13 mouse cellular contexts compared by ENCODE assay signal in genomic region chr13:99485331-99485733, GRCm38 (mm10). TPM values are rescaled to one million over a fixed set of nuclear protein-coding genes. Genes with fewer than 3 reads are reported as not detected.
A peak's percentile ranks its signal among the peaks of the same experiment; 100 is the strongest.
DNase-seq lines count a peak whose midpoint lies in the region; ATAC-seq lines count a peak whose summit lies in the region.
"Had no signal": no experiment of that assay in that cellular context is flagged by ENCODE, and none has a peak within 500 bp of the region (broad histone marks: within the 10 kb centered on the region; RNA-seq: fewer than 3 reads in every experiment).

No protein-coding gene starts in this region.

- H3K4me1 ChIP-seq in forebrain, embryonic 12.5 days = peaks cover 54% of the 10 kb centered on the region
- peaks cover 68% of the 10 kb centered on the region for H3K4me1 ChIP-seq in forebrain, embryonic 13.5 days
- 0 out of 2 replicates have a peak, but pooled peaks cover 2% of the 10 kb centered on the region for H3K4me1 ChIP-seq in intestine, embryonic 16.5 days (ENCODE audit: control insufficient read depth, insufficient read depth, low read length)
- no peaks in the 10 kb centered on the region for H3K4me1 ChIP-seq in intestine, embryonic 15.5 days (replicated peaks)
- peaks cover 45% of the 10 kb centered on the region for H3K4me1 ChIP-seq in hindbrain, embryonic 14.5 days (replicated peaks; ENCODE audit: control insufficient read depth, insufficient read depth, low read length)

- H3K4me2 ChIP-seq in forebrain, embryonic 12.5 days = no peak overlapping the region
- no peak overlapping the region for H3K4me2 ChIP-seq in forebrain, embryonic 13.5 days
- no peak overlapping the region for H3K4me2 ChIP-seq in intestine, embryonic 16.5 days (ENCODE audit: low read depth, low read length)
- H3K4me2 ChIP-seq in intestine, embryonic 15.5 days (replicated peaks) = no peak overlapping the region
- no peak overlapping the region for H3K4me2 ChIP-seq in hindbrain, embryonic 14.5 days (replicated peaks)

- H3K9ac ChIP-seq in forebrain, embryonic 12.5 days = no peak overlapping the region
- no peak overlapping the region for H3K9ac ChIP-seq in forebrain, embryonic 13.5 days
- no peak overlapping the region for H3K9ac ChIP-seq in intestine, embryonic 16.5 days (ENCODE audit: low read depth, low read length)
- no peak overlapping the region for H3K9ac ChIP-seq in intestine, embryonic 15.5 days
- no peak overlapping the region for H3K9ac ChIP-seq in hindbrain, embryonic 14.5 days

- ATAC-seq in forebrain, embryonic 12.5 days (ENCODE audit: low FRiP score) = no peak
- no peak for ATAC-seq in forebrain, embryonic 13.5 days
- no peak for ATAC-seq in intestine, embryonic 16.5 days
- no peak for ATAC-seq in intestine, embryonic 15.5 days
- ATAC-seq in hindbrain, embryonic 14.5 days (ENCODE audit: low FRiP score) = no peak
- ATAC-seq in CD4-positive, CD25-positive, alpha-beta regulatory T cell, adult 4 months = no peak
- ATAC-seq: intestine, postnatal 0 days had no signal

- no peak overlapping the region for H3K4me3 ChIP-seq in forebrain, embryonic 12.5 days (replicated peaks)
- H3K4me3 ChIP-seq in forebrain, embryonic 13.5 days = no peak overlapping the region
- no peak overlapping the region for H3K4me3 ChIP-seq in intestine, embryonic 16.5 days (ENCODE audit: low read length)
- H3K4me3 ChIP-seq in intestine, embryonic 15.5 days (replicated peaks) = no peak overlapping the region
- H3K4me3 ChIP-seq in hindbrain, embryonic 14.5 days (replicated peaks; ENCODE audit: low read length) = no peak overlapping the region

- H3K9me3 ChIP-seq in forebrain, embryonic 12.5 days = no peaks in the 10 kb centered on the region
- no peaks in the 10 kb centered on the region for H3K9me3 ChIP-seq in forebrain, embryonic 13.5 days (replicated peaks)
- H3K9me3 ChIP-seq in intestine, embryonic 16.5 days (ENCODE audit: control insufficient read depth, low read length) = no peaks in the 10 kb centered on the region
- no peaks in the 10 kb centered on the region for H3K9me3 ChIP-seq in intestine, embryonic 15.5 days
- H3K9me3 ChIP-seq in hindbrain, embryonic 14.5 days (ENCODE audit: control insufficient read depth, low read length) = no peaks in the 10 kb centered on the region

- H3K27me3 ChIP-seq in forebrain, embryonic 12.5 days = no peaks in the 10 kb centered on the region
- H3K27me3 ChIP-seq in forebrain, embryonic 13.5 days = no peaks in the 10 kb centered on the region
- H3K27me3 ChIP-seq in intestine, embryonic 16.5 days (replicated peaks; ENCODE audit: control insufficient read depth, insufficient read depth, low read length) = no peaks in the 10 kb centered on the region
- H3K27me3 ChIP-seq in intestine, embryonic 15.5 days (replicated peaks) = no peaks in the 10 kb centered on the region
- no peaks in the 10 kb centered on the region for H3K27me3 ChIP-seq in hindbrain, embryonic 14.5 days (ENCODE audit: control insufficient read depth, insufficient read depth, low read length)

- H3K27ac ChIP-seq in forebrain, embryonic 12.5 days = peak overlapping the region; percentile 46; the same call in 1 of the 2 replicates
- no peak overlapping the region; the same call in 1 of the 2 replicates for H3K27ac ChIP-seq in forebrain, embryonic 13.5 days
- 0 out of 2 replicates have a peak overlapping the region, but pooled peaks have one; percentile 24 for H3K27ac ChIP-seq in intestine, embryonic 16.5 days (ENCODE audit: low read length)
- H3K27ac ChIP-seq in intestine, embryonic 15.5 days = no peak overlapping the region
- H3K27ac ChIP-seq in hindbrain, embryonic 14.5 days = 0 out of 2 replicates have a peak overlapping the region, but pooled peaks have one; percentile 17

- peak; percentile 12 for DNase-seq in R1 (ENCODE audit: low read depth, low spot score)
- no peak for DNase-seq in hindbrain, embryonic 14.5 days (ENCODE audit: low spot score)
- DNase-seq in thymus, postnatal 4 days = no peak
- DNase-seq: gastrocnemius, postnatal 14 days; kidney, postnatal 4 days; lung, postnatal 14 days; retina, postnatal 1 day had no signal

- peaks cover 47% of the 10 kb centered on the region for H3K36me3 ChIP-seq in forebrain, embryonic 12.5 days (replicated peaks)
- H3K36me3 ChIP-seq in forebrain, embryonic 13.5 days (ENCODE audit: poor library complexity, severe bottlenecking) = peaks cover 38% of the 10 kb centered on the region
- no peaks in the 10 kb centered on the region for H3K36me3 ChIP-seq in intestine, embryonic 16.5 days (ENCODE audit: control insufficient read depth, insufficient read depth, low read length)
- no peaks in the 10 kb centered on the region for H3K36me3 ChIP-seq in intestine, embryonic 15.5 days
- peaks cover 49% of the 10 kb centered on the region for H3K36me3 ChIP-seq in hindbrain, embryonic 14.5 days (replicated peaks; ENCODE audit: control insufficient read depth, insufficient read depth)

- 78% methylated on average over 7 of the region's 7 CpGs for WGBS in forebrain, embryonic 12.5 days
- 77% methylated on average over 7 of the region's 7 CpGs for WGBS in forebrain, embryonic 13.5 days
- WGBS in intestine, embryonic 16.5 days = 68% methylated on average over 7 of the region's 7 CpGs
- WGBS in intestine, embryonic 15.5 days = 65% methylated on average over 7 of the region's 7 CpGs
- WGBS in hindbrain, embryonic 14.5 days = 73% methylated on average over 7 of the region's 7 CpGs

RNA-seq across cellular contexts. Expression of gene Map1b, which starts 31.0 kb away (rescaled TPM):
- polyA plus RNA-seq in forebrain, embryonic 12.5 days (2016; fragmentation: Nextera tagmentation; extraction: Ambion mirVana) = 1,306 and 1,372 TPM in 2 replicates
- 1,694 and 1,735 TPM in 2 replicates for polyA plus RNA-seq in forebrain, embryonic 13.5 days (2015; fragmentation: Nextera tagmentation; extraction: Ambion mirVana)
- polyA plus RNA-seq in intestine, embryonic 16.5 days (2015; fragmentation: Nextera tagmentation; extraction: Ambion mirVana) = 81.4 and 91.4 TPM in 2 replicates
- 104 and 116 TPM in 2 replicates for polyA plus RNA-seq in intestine, embryonic 15.5 days (2015; fragmentation: Nextera tagmentation; extraction: Ambion mirVana)
- polyA plus RNA-seq in hindbrain, embryonic 14.5 days (2014; fragmentation: Nextera tagmentation; extraction: Ambion mirVana) = 2,185 and 2,283 TPM in 2 replicates
- under 1 TPM; 0.16 to 0.26 TPM for polyA plus RNA-seq in CD4-positive, CD25-positive, alpha-beta regulatory T cell, adult 4 months (2017; shearing (Covaris generic))

Comparison
In these comparisons a context has a peak if more than half of its experiments do, and no peak if none do; other contexts are left out.
1. H3K27ac ChIP-seq: peak in forebrain, embryonic 12.5 days (single experiment), intestine, embryonic 16.5 days (single experiment) and hindbrain, embryonic 14.5 days (single experiment); none in forebrain, embryonic 13.5 days (single experiment) and intestine, embryonic 15.5 days (single experiment).
2. RNA of gene Map1b, which starts 31.0 kb away (polyA plus RNA-seq): 2,185 to 2,283 TPM in hindbrain, embryonic 14.5 days, 1,694 to 1,735 TPM in forebrain, embryonic 13.5 days, 1,306 to 1,372 TPM in forebrain, embryonic 12.5 days, 104 to 116 TPM in intestine, embryonic 15.5 days and 81.4 to 91.4 TPM in intestine, embryonic 16.5 days; 0.16 to 0.26 TPM in CD4-positive, CD25-positive, alpha-beta regulatory T cell, adult 4 months; every median in the first group is over 10 times any median in the second.